Mouse (Mus musculus): Measurements from ENCODE around the gene Kcnt1. TPM values are rescaled to one million over a fixed set of nuclear protein-coding genes. Genes with fewer than 3 reads are reported as not detected.

Gene Kcnt1
- polyA plus RNA-seq, 1 experiment from 2014 or later, result 0.37 TPM

- Histone ChIP-seq H3K4me1 (peaks cover 6% of the 10 kb centered on the region), H3K9me3 (peaks cover 3% of the 10 kb centered on the region; the same call in 1 of the 2 replicates), H3K4me3 (no peak overlapping the region), H3K4me2 (no peak overlapping the region), H3K27ac (no peak overlapping the region), H3K9ac (no peak overlapping the region), H3K36me3 (no peaks in the 10 kb centered on the region), H3K27me3 (peaks cover 48% of the 10 kb centered on the region)
- ATAC-seq (ENCODE audit: insufficient number of reproducible peaks, insufficient read depth, low FRiP score, low TSS enrichment, low read depth), result no peak
- WGBS, result 74% methylated on average over 4 of the region's 4 CpGs
Measured at GRCm38 (mm10) chr2:25879061-25879460, 15.5 kb downstream of the Kcnt1 start.

GRCm38 (mm10) chr2:25882276-25882675 is 18.7 kb downstream of the Kcnt1 start:
- H3K4me1 ChIP-seq, result peaks cover 6% of the 10 kb centered on the region
- ATAC-seq (ENCODE audit: insufficient number of reproducible peaks, insufficient read depth, low FRiP score, low TSS enrichment, low read depth), result no peak
- no peaks in the 10 kb centered on the region for H3K9me3 ChIP-seq
- no peak overlapping the region for H3K9ac ChIP-seq
- H3K36me3 ChIP-seq, result no peaks in the 10 kb centered on the region
- WGBS, result 18% methylated on average over 1 of the region's 1 CpGs
- H3K27me3 ChIP-seq, result peaks cover 24% of the 10 kb centered on the region
- H3K4me2 ChIP-seq, result no peak overlapping the region
- H3K4me3 ChIP-seq, result no peak overlapping the region
- no peak overlapping the region for H3K27ac ChIP-seq

GRCm38 (mm10) chr2:25884756-25885155 is 21.2 kb downstream of the Kcnt1 start:
- H3K9me3 ChIP-seq, result no peaks in the 10 kb centered on the region
- H3K36me3 ChIP-seq, result no peaks in the 10 kb centered on the region
- H3K27ac ChIP-seq, result no peak overlapping the region
- ATAC-seq (ENCODE audit: insufficient number of reproducible peaks, insufficient read depth, low FRiP score, low TSS enrichment, low read depth), result no peak
- H3K4me2 ChIP-seq, result no peak overlapping the region
- no peaks in the 10 kb centered on the region for H3K4me1 ChIP-seq
- H3K27me3 ChIP-seq, result no peaks in the 10 kb centered on the region
- no peak overlapping the region for H3K4me3 ChIP-seq
- 89% methylated on average over 3 of the region's 3 CpGs for WGBS
- no peak overlapping the region for H3K9ac ChIP-seq

- Histone ChIP-seq H3K9me3 (no peaks in the 10 kb centered on the region), H3K4me3 (no peak overlapping the region), H3K4me1 (no peaks in the 10 kb centered on the region), H3K27ac (no peak overlapping the region), H3K27me3 (no peaks in the 10 kb centered on the region), H3K9ac (no peak overlapping the region), H3K4me2 (no peak overlapping the region), H3K36me3 (no peaks in the 10 kb centered on the region)
- ATAC-seq (ENCODE audit: insufficient number of reproducible peaks, insufficient read depth, low FRiP score, low TSS enrichment, low read depth), result no peak
- 65% methylated on average over 8 of the region's 8 CpGs for WGBS
Measured at GRCm38 (mm10) chr2:25887226-25887625, 23.7 kb downstream of the Kcnt1 start.

GRCm38 (mm10) chr2:25888144-25888543 is 24.6 kb downstream of the Kcnt1 start:
- no peaks in the 10 kb centered on the region for H3K36me3 ChIP-seq
- H3K9me3 ChIP-seq, result no peaks in the 10 kb centered on the region
- no peaks in the 10 kb centered on the region for H3K4me1 ChIP-seq
- no peak overlapping the region for H3K9ac ChIP-seq
- no peak overlapping the region for H3K27ac ChIP-seq
- no peak overlapping the region for H3K4me2 ChIP-seq
- ATAC-seq (ENCODE audit: insufficient number of reproducible peaks, insufficient read depth, low FRiP score, low TSS enrichment, low read depth), result no peak
- WGBS, result 56% methylated on average over 5 of the region's 5 CpGs
- H3K4me3 ChIP-seq, result no peak overlapping the region
- no peaks in the 10 kb centered on the region for H3K27me3 ChIP-seq

- H3K27me3 ChIP-seq, result no peaks in the 10 kb centered on the region
- no peak overlapping the region for H3K27ac ChIP-seq
- no peak overlapping the region for H3K4me2 ChIP-seq
- H3K9ac ChIP-seq, result no peak overlapping the region
- no peaks in the 10 kb centered on the region for H3K9me3 ChIP-seq
- no peaks in the 10 kb centered on the region for H3K36me3 ChIP-seq
- WGBS, result 81% methylated on average over 7 of the region's 7 CpGs
- ATAC-seq (ENCODE audit: insufficient number of reproducible peaks, insufficient read depth, low FRiP score, low TSS enrichment, low read depth), result no peak
- no peak overlapping the region for H3K4me3 ChIP-seq
- H3K4me1 ChIP-seq, result no peaks in the 10 kb centered on the region
Measured at GRCm38 (mm10) chr2:25892440-25892839, 28.9 kb downstream of the Kcnt1 start.

- Histone ChIP-seq H3K9ac (no peak overlapping the region), H3K36me3 (no peaks in the 10 kb centered on the region), H3K27me3 (no peaks in the 10 kb centered on the region), H3K4me1 (no peaks in the 10 kb centered on the region), H3K9me3 (no peaks in the 10 kb centered on the region), H3K27ac (no peak overlapping the region), H3K4me3 (no peak overlapping the region), H3K4me2 (no peak overlapping the region)
- WGBS, result 75% methylated on average over 9 of the region's 9 CpGs
- no peak for ATAC-seq (ENCODE audit: insufficient number of reproducible peaks, insufficient read depth, low FRiP score, low TSS enrichment, low read depth)
Measured at GRCm38 (mm10) chr2:25898970-25899369, 35.4 kb downstream of the Kcnt1 start.

GRCm38 (mm10) chr2:25909872-25910271 is 46.3 kb downstream of the Kcnt1 start:
- no peaks in the 10 kb centered on the region for H3K36me3 ChIP-seq
- 80% methylated on average over 12 of the region's 12 CpGs for WGBS
- H3K4me2 ChIP-seq, result no peak overlapping the region
- H3K27me3 ChIP-seq, result no peaks in the 10 kb centered on the region
- H3K4me3 ChIP-seq, result no peak overlapping the region
- no peaks in the 10 kb centered on the region for H3K9me3 ChIP-seq
- no peaks in the 10 kb centered on the region for H3K4me1 ChIP-seq
- H3K27ac ChIP-seq, result no peak overlapping the region
- H3K9ac ChIP-seq, result no peak overlapping the region
- no peak for ATAC-seq (ENCODE audit: insufficient number of reproducible peaks, insufficient read depth, low FRiP score, low TSS enrichment, low read depth)

GRCm38 (mm10) chr2:25913247-25913646 is 49.7 kb downstream of the Kcnt1 start:
- Histone ChIP-seq H3K36me3 (no peaks in the 10 kb centered on the region), H3K27ac (no peak overlapping the region), H3K9ac (no peak overlapping the region), H3K4me2 (no peak overlapping the region), H3K4me1 (no peaks in the 10 kb centered on the region), H3K4me3 (no peak overlapping the region), H3K9me3 (no peaks in the 10 kb centered on the region), H3K27me3 (no peaks in the 10 kb centered on the region)
- 47% methylated on average over 2 of the region's 2 CpGs for WGBS
- ATAC-seq (ENCODE audit: insufficient number of reproducible peaks, insufficient read depth, low FRiP score, low TSS enrichment, low read depth), result no peak

GRCm38 (mm10) chr2:25914201-25914600 is 50.7 kb downstream of the Kcnt1 start:
- Histone ChIP-seq H3K4me3 (no peak overlapping the region), H3K9ac (no peak overlapping the region), H3K27ac (no peak overlapping the region), H3K4me1 (no peaks in the 10 kb centered on the region), H3K36me3 (no peaks in the 10 kb centered on the region), H3K4me2 (no peak overlapping the region), H3K27me3 (no peaks in the 10 kb centered on the region), H3K9me3 (no peaks in the 10 kb centered on the region)
- no peak for ATAC-seq (ENCODE audit: insufficient number of reproducible peaks, insufficient read depth, low FRiP score, low TSS enrichment, low read depth)
- WGBS, result 82% methylated on average over 4 of the region's 4 CpGs

- WGBS, result 83% methylated on average over 5 of the region's 5 CpGs
- no peak for ATAC-seq (ENCODE audit: insufficient number of reproducible peaks, insufficient read depth, low FRiP score, low TSS enrichment, low read depth)
- H3K4me3 ChIP-seq, result no peak overlapping the region
- H3K9ac ChIP-seq, result no peak overlapping the region
- H3K9me3 ChIP-seq, result no peaks in the 10 kb centered on the region
- no peaks in the 10 kb centered on the region for H3K27me3 ChIP-seq
- no peaks in the 10 kb centered on the region; the same call in 1 of the 2 replicates for H3K4me1 ChIP-seq
- H3K27ac ChIP-seq, result no peak overlapping the region
- H3K4me2 ChIP-seq, result no peak overlapping the region
- H3K36me3 ChIP-seq, result no peaks in the 10 kb centered on the region
Measured at GRCm38 (mm10) chr2:25914821-25915220, 51.3 kb downstream of the Kcnt1 start.

- no peak overlapping the region for H3K9ac ChIP-seq
- no peaks in the 10 kb centered on the region for H3K27me3 ChIP-seq
- no peaks in the 10 kb centered on the region for H3K9me3 ChIP-seq
- no peak overlapping the region for H3K4me3 ChIP-seq
- peaks cover 6% of the 10 kb centered on the region; the same call in 1 of the 2 replicates for H3K4me1 ChIP-seq
- no peak overlapping the region for H3K27ac ChIP-seq
- ATAC-seq (ENCODE audit: insufficient number of reproducible peaks, insufficient read depth, low FRiP score, low TSS enrichment, low read depth), result no peak
- WGBS, result 86% methylated on average over 2 of the region's 2 CpGs
- no peak overlapping the region for H3K4me2 ChIP-seq
- H3K36me3 ChIP-seq, result no peaks in the 10 kb centered on the region
Measured at GRCm38 (mm10) chr2:25918408-25918807, 54.9 kb downstream of the Kcnt1 start.

- no peak overlapping the region for H3K9ac ChIP-seq
- H3K27me3 ChIP-seq, result no peaks in the 10 kb centered on the region
- peaks cover 6% of the 10 kb centered on the region; the same call in 1 of the 2 replicates for H3K4me1 ChIP-seq
- no peak for ATAC-seq (ENCODE audit: insufficient number of reproducible peaks, insufficient read depth, low FRiP score, low TSS enrichment, low read depth)
- no peak overlapping the region for H3K4me3 ChIP-seq
- H3K9me3 ChIP-seq, result no peaks in the 10 kb centered on the region
- no peak overlapping the region for H3K27ac ChIP-seq
- WGBS, result 51% methylated on average over 3 of the region's 3 CpGs
- H3K4me2 ChIP-seq, result no peak overlapping the region
- peaks cover 15% of the 10 kb centered on the region for H3K36me3 ChIP-seq
Measured at GRCm38 (mm10) chr2:25919972-25920371, 56.4 kb downstream of the Kcnt1 start.

All from embryonic facial prominence, embryonic 13.5 days (tissue).